Mouse (Mus musculus) skeletal muscle tissue, postnatal 0 days (tissue): ENCODE results near the gene Tln1. TPM values are rescaled to one million over a fixed set of nuclear protein-coding genes. Genes with fewer than 3 reads are reported as not detected.

ENCODE experiments used
- polyA plus RNA-seq: library from polyadenylated mRNA; unstranded; fragments of >200 nt; fragmentation: Nextera tagmentation; extraction: Ambion mirVana; gene quantifications from 2 replicates; pipeline ENCODE4 v1.2.1, GENCODE M21; 2015

Tln1 gene
- 49.9 and 55.4 TPM in 2 replicates for polyA plus RNA-seq

GRCm38 (mm10) chr4:43561997-43562768 lies at the start of gene Tln1, which contains the start of gene Creb3:
TSS of gene Tln1 (minus strand) at chr4:43562691.
TSS of gene Creb3 (plus strand) at chr4:43562332.

GRCm38 (mm10) chr4:43584444-43585416 lies 22.2 kb upstream of the Tln1 start, which contains the start of gene Msmp:
TSS of gene Msmp (minus strand) at chr4:43584494.

GRCm38 (mm10) chr4:43578376-43579204 lies 16.1 kb upstream of the Tln1 start, which contains the start of the genes Rgp1 and Gba2:
TSS of gene Rgp1 (plus strand) at chr4:43578715.
TSS of gene Gba2 (minus strand) at chr4:43578873.

GRCm38 (mm10) chr4:43506536-43507185 lies 55.8 kb downstream of the Tln1 start, which contains the start of gene Car9:
TSS of gene Car9 (plus strand) at chr4:43506966.

GRCm38 (mm10) chr4:43499407-43500333 lies 62.8 kb downstream of the Tln1 start, which contains the start of gene Arhgef39:
TSS of gene Arhgef39 (minus strand) at chr4:43499695.

GRCm38 (mm10) chr4:43492821-43493185 lies 69.7 kb downstream of the Tln1 start, which contains the start of gene Ccdc107:
TSS of gene Ccdc107 (plus strand) at chr4:43492900.

GRCm38 (mm10) chr4:43483535-43484091 lies 78.9 kb downstream of the Tln1 start, which contains the start of gene Sit1:
TSS of gene Sit1 (minus strand) at chr4:43483734.

Other genes with a start within 250 kb of the Tln1 start
- 21.0 and 21.1 TPM in 2 replicates for gene Rusc2, start 180.7 kb downstream of the Tln1 start, polyA plus RNA-seq
- gene Fam166b, start 133.6 kb downstream of the Tln1 start, polyA plus RNA-seq: not detected in 2 replicates
- 5.8 and 7.2 TPM in 2 replicates for gene Tesk1, start 120.8 kb downstream of the Tln1 start, polyA plus RNA-seq
- gene Cd72, start 108.1 kb downstream of the Tln1 start, polyA plus RNA-seq: 1.7 and 1.9 TPM in 2 replicates
- gene Sit1, start 79.0 kb downstream of the Tln1 start, polyA plus RNA-seq: not detected in 2 replicates
- gene Ccdc107, start 69.8 kb downstream of the Tln1 start, polyA plus RNA-seq: 56.6 and 56.9 TPM in 2 replicates
- gene Arhgef39, start 63.0 kb downstream of the Tln1 start, polyA plus RNA-seq: 7.0 and 7.9 TPM in 2 replicates
- gene Car9, start 55.7 kb downstream of the Tln1 start, polyA plus RNA-seq: 0.59 and 0.61 TPM in 2 replicates
- gene Tpm2, start 38.9 kb downstream of the Tln1 start, polyA plus RNA-seq: 10,111 and 10,503 TPM in 2 replicates
- gene Creb3, start 359 bp downstream of the Tln1 start, polyA plus RNA-seq: 73.8 and 82.0 TPM in 2 replicates
- 10.9 and 16.0 TPM in 2 replicates for gene Rgp1, start 16.0 kb upstream of the Tln1 start, polyA plus RNA-seq
- gene Gba2, start 16.2 kb upstream of the Tln1 start, polyA plus RNA-seq: 10.1 and 10.5 TPM in 2 replicates
- gene Msmp, start 21.8 kb upstream of the Tln1 start, polyA plus RNA-seq: 0.72 and 0.85 TPM in 2 replicates
- gene Npr2, start 69.2 kb upstream of the Tln1 start, polyA plus RNA-seq: 11.0 and 11.8 TPM in 2 replicates
- 0.16 TPM in 1 of 2 replicates, not detected in the other for gene Spag8, start 90.9 kb upstream of the Tln1 start, polyA plus RNA-seq
- gene Hint2, start 93.8 kb upstream of the Tln1 start, polyA plus RNA-seq: 205 and 218 TPM in 2 replicates
- gene Tmem8b, start 106.3 kb upstream of the Tln1 start, polyA plus RNA-seq: 3.4 and 4.4 TPM in 2 replicates
- 3.3 and 4.2 TPM in 2 replicates for gene Fam221b, start 106.5 kb upstream of the Tln1 start, polyA plus RNA-seq
- gene Olfr70, start 138.1 kb upstream of the Tln1 start, polyA plus RNA-seq: not detected in 2 replicates
- not detected in 2 replicates for gene Olfr71, start 147.6 kb upstream of the Tln1 start, polyA plus RNA-seq
- gene Hrct1, start 164.5 kb upstream of the Tln1 start, polyA plus RNA-seq: 5.8 and 8.3 TPM in 2 replicates
- gene Spaar, start 167.3 kb upstream of the Tln1 start, polyA plus RNA-seq: 1.2 and 1.4 TPM in 2 replicates
- not detected in 2 replicates for gene Olfr159, start 208.3 kb upstream of the Tln1 start, polyA plus RNA-seq